Mouse (Mus musculus): Measurements from ENCODE around the gene Ephb1.

DNA sequence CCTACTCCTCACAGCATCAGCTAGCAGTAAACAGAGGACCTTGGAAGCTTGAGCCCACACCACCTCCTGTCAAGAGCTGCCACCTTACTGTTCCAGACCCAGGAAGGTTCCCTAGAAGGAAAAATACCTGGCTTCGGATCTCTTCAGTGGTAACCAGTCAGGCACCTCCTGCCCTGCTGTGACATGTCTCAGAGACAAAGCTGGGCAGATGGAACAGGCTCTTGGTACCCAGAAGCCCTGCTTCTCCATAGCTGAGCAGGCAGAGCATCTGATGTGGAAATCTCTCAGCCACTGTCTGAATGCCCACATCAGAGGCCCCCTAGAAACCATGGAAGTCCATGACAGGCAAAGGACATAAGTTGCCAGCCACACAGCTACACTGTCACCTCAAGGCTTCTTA lies 39.7 kb downstream of the Ephb1 start:
- TF ChIP-seq POLR2A (IDR thresholded peaks at IDR 0.05; ENCODE audit: low read depth, low read length) = no peak
- no peak for TF ChIP-seq CTCF (conservative IDR thresholded peaks at IDR 0.05; ENCODE audit: insufficient read depth, insufficient read length, low read depth, low read length)
